Mouse (Mus musculus): ENCODE measurements around the gene Rrm1.
"Not testable (repeated sequence)": the region's sequence is repeated elsewhere in the genome, so short reads cannot be mapped to it uniquely, and the experiment has no call there.

The Rrm1 gene

DNA sequence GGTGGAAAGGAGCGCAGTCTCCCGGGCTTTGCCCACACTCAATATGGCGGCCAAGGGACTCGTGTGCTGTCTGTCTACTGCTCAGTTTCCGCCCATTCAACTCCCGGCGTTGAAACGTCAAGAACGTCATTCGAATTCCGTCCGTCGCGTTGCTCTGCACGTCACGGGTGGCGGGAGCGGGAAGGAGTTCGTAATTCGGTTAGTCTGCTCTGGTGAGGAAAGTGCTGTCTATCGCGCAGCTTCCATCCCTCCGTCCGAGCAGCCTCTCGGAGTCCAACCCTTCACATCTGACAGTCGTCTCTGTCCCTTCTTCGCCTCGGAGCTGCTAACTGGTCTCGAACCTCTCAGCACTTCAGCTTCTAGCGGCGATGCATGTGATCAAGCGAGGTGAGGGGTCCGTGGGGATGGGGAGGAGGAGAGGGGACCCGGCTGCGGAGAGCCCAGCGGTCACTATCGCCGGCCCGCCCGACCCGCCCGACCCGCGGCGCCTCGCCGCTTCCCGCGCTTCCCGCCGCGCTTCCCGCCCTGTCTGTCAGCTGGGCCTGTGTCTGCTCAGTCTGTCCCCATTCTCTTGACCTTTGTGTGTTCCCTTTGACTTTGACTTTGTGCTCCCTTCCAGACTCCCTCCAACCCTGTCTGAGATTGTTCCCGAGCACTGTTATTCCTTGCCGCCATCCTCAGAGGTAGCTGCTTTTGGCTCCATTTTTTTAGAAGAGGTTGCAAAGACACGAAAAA lies at the start of gene Rrm1:
Gene Rrm1, plus strand, starts transcription at position 39 of the 735 bp plus-strand sequence.
- DNase-seq (ENCODE audit: low read depth, low spot score): peak; percentile 97

DNA sequence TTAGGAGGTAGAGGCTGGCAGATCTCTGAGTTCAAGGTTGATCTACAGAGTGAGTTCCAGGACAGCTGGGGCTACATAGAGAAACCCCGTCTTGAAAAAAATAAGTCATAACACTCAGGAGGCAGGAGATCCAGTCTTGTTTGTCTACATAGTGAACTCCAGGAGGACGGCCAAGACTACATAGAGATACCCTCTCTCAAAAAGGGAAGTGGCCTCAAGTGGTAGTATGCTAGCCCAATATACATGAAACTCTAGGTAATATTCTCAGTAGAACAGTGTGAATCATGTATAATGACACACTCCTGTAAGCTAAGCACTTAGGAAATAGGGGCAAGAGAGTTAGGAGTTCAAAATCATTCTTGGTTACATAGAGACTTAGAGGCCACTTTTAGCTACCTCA lies 47.6 kb upstream of the Rrm1 start:
- no peak for DNase-seq (ENCODE audit: low read depth, low spot score)

- no peak for DNase-seq (ENCODE audit: low read depth, low spot score)
These were observed 45.6 kb upstream of the Rrm1 start for GRCm38 (mm10) chr7:102395894-102396293.

- DNase-seq (ENCODE audit: low read depth, low spot score): no peak
These were observed 45.2 kb upstream of the Rrm1 start for GRCm38 (mm10) chr7:102396331-102396730.

- DNase-seq (ENCODE audit: low read depth, low spot score): no peak
These were observed 42.2 kb upstream of the Rrm1 start for GRCm38 (mm10) chr7:102399180-102399731.

DNA sequence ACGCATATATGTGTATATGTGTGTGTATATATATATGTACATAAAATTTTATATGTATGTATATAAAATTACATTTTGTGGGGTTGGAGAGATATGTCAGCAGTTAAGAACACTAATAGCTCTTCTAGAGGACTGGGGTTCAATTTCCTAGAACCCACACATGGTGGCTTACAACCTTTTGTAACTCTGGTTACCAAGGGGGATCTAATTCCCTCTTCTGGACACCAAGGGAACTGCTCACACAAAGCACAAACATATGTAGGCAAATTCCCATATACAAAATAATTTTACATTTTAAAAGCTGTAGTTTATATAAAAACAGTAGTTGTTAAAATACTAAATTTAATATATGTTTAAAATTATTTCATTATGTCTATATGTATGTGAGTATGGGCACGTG lies 37.4 kb upstream of the Rrm1 start:
- no peak for DNase-seq (ENCODE audit: low read depth, low spot score)

- no peak for DNase-seq (ENCODE audit: low read depth, low spot score)
These were observed 34.1 kb upstream of the Rrm1 start for GRCm38 (mm10) chr7:102407440-102407839.

GRCm38 (mm10) chr7:102415272-102415671 lies 26.2 kb upstream of the Rrm1 start:
- not testable (repeated sequence) for DNase-seq (ENCODE audit: low read depth, low spot score)

GRCm38 (mm10) chr7:102415841-102416240 lies 25.7 kb upstream of the Rrm1 start:
- no peak for DNase-seq (ENCODE audit: low read depth, low spot score)

GRCm38 (mm10) chr7:102417398-102417797 lies 24.1 kb upstream of the Rrm1 start:
- DNase-seq (ENCODE audit: low read depth, low spot score): peak; percentile 49

DNA sequence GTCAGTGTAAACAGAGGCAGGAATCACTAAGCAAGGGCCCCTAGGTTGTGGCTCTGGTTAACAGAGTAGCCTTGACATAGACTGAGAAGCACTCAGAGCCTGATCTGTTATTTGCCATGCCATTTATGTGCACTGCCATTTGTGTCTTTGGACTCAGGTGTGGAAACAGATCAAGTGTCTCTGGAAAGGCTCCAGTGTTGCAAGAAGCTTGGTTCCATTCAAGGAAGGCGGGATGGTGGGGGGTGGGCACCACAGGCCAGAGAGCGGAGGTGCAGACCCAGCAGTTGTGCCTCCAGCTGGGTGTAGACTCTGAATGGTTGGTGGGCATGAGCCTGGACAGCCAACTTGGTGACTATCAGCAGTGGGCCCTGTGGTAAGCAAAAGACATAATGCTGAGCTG lies 19.5 kb upstream of the Rrm1 start:
- DNase-seq (ENCODE audit: low read depth, low spot score): no peak

DNA sequence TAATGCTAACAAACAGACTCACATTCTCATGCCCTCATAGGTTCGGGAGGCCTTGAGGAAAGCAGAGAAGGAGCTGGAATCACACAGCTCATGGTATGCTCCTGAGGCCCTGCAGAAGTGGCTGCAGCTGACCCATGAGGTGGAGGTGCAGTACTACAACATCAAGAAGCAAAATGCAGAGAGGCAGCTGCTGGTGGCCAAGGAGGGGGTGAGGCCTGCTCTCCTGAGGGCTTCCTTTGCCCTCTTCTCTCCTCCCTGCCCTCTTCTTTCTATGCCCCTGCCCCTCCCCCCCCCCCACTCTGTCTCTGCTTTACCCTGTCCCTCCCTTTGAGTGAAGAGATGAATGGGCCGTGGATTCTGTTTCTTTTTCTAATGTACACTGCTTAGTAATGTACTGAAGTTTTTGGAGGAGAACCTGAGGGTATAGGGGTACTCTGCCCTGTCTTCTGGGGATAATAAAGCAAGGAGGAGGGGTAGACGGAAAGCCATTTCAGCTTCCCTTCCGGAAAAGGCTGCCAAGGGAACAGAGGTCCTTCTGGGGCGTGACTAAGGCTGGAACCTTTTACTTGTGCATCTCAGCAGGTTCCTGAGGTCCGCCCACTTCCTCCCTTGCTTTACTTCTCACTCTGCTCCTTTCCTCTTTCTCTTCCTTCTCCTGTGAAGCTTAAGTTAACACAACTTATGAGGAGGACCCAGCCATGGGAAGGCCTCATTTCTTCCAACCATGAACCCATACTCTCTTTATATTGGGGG lies 15.4 kb upstream of the Rrm1 start:
- DNase-seq (ENCODE audit: low read depth, low spot score): no peak

GRCm38 (mm10) chr7:102434344-102434743 lies 7.2 kb upstream of the Rrm1 start:
- DNase-seq (ENCODE audit: low read depth, low spot score): no peak

GRCm38 (mm10) chr7:102440822-102441656 lies 456 bp upstream of the Rrm1 start:
- DNase-seq (ENCODE audit: low read depth, low spot score): peak; percentile 4

DNA sequence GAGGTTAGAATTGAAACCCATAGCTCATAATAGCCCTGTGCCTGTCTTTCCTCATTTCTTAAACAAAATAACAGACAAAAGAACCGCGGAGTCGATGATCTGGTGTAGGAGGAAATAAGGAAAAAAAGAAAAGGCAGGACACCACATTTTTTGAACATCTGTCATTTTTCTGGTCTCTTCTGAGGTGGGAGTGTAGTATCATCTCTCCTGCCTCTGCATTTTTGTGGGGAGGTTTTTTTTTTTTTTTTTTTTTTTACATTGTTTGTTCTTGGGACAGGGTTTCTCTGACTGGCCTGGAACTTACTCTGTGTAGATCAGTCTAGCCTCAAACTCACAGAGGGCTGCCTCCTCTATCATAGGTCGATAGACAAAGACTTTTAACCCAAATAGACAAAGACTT lies 937 bp downstream of the Rrm1 start:
- DNase-seq (ENCODE audit: low read depth, low spot score): no peak

DNA sequence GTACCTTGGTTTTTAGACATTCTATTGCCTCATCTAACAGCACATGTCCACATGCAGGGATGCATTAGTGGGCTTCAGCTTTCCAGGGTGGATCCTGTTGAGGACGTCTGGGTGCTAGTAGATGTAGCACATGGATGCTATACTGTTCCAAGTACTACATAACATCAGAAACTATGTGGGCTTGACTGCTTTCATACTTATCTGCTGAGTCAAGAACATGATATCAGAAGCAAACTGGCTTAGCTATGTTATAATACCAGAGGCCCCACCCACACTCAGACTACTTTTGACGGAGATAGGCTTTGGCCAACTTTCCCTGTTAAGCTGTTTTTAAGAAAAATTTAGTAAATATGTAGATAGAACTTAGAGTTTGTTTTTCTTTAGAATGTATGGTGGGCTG lies 2.8 kb downstream of the Rrm1 start:
- DNase-seq (ENCODE audit: low read depth, low spot score): no peak

DNA sequence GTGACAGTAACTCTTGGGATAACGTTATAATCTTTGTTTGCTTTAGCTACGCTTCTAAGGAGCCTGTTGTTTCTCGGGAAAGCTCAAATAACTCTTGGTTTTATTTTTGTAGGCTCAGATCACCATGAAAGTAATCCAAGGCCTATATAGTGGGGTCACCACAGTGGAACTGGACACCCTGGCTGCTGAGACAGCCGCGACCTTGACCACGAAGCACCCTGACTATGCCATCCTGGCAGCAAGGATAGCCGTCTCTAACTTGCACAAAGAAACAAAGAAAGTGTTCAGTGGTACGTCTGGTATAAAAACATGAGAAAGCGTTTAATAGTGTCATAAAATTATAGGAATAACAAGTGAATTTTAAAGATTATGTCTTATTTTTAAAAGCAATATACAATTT lies 4.9 kb downstream of the Rrm1 start:
- DNase-seq (ENCODE audit: low read depth, low spot score): no peak

DNA sequence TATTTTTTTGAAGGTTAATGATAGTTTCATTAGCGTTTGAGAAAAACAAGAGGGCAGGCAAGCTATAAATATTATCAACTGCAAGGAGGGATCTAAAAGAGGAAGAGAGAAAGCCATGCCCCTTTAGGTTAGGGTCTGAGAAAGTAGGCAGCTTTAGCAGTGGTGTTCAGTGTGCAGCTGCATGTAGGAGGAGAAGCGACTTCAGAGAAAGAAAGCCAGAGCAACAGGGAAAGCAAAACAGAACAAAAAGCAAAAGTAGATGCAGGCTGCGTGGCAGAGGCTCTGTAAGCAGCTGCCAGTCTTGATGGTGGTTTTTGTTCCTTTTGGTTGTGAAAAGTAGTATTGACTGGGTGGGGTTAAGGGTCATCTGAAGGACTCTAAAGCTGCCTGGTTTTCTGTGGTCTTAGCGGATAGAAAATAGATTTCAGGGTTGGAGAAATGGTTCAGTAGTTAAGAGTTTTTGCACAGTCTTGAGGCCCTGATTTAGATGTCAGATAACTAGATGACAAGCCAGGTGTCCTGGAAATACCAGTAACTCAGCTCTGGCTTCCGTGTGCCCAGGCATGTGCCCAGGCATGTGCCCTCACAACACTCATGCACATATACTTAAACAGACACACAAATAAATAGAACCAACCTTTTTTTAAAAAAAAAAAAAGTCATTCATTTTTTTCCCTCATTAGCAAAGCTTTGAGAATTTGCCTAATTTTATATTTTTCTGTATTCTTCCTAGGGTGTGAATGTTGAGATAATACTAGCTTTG lies 17.3 kb downstream of the Rrm1 start:
- DNase-seq (ENCODE audit: low read depth, low spot score): no peak

DNA sequence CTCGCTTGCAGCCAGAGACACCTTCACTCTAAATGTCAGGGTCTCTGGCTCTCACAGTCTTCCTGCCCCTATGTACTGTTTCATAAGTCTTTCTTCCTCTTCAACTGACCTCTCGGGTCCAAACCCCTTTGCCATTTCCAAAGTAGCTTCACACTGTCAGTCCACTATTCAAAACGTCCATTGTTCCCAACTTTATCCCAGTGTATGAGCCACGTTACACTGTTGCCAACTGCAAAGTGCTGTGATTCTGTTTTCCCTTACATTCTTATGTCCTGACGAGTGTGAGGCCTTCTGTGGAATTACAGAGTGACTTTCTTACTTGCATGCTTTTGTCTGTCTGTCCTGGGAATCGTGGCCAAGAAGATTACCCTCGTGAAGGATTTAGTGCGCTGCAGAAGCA lies 26.1 kb downstream of the Rrm1 start:
- no peak for DNase-seq (ENCODE audit: low read depth, low spot score)

- DNase-seq (ENCODE audit: low read depth, low spot score): no peak
These were observed 31.2 kb downstream of the Rrm1 start for GRCm38 (mm10) chr7:102472675-102473074.

DNA sequence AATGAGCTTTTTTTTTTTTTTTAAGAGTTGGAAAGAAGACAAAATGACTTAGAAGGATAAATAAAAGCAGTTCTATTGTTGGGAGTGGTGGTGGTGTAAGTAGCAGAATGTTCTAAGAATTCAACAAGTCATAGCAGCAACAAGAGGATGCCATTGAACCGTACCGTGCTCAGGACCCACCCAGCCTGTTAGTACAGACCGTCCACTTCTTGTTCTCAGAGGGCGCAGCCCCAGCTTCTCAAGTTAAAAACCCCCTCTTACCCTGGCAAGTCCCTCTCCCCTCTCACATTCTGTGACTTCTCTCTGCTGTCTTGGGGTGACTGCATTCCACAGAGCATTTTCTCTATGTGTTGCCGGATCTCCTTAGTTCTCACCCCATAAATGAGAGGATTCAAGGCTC lies 35.1 kb downstream of the Rrm1 start:
- no peak for DNase-seq (ENCODE audit: low read depth, low spot score)
